Mouse (Mus musculus) liver, embryonic 14.5 days (tissue): ENCODE data around the gene Iqca. TPM values are rescaled to one million over a fixed set of nuclear protein-coding genes. Genes with fewer than 3 reads are reported as not detected.

Source experiments
- ATAC-seq: fragments of 200-750 bp; cut with Nextera tagmentation; 2 replicates; pipeline ENCODE4 v1.8.0; 2017; ENCODE audit warnings: moderate number of reproducible peaks, mild to moderate bottlenecking, moderate library complexity; ENCODE audit not compliant: insufficient read depth
- DNase-seq, 3 experiments: peaks; one replicate each; pipeline ENCODE4 v3.0.0-alpha.2; 2012 to 2013; ENCODE audit warnings: low read depth in 3 of 3, low spot score in 3 of 3
- H3K27ac ChIP-seq: fragments of 300-500 bp; sonication (generic); 2 replicates; pipeline ENCODE4 v1.5.1; 2014; ENCODE audit warnings: moderate library complexity, mild to moderate bottlenecking, control low read depth, inconsistent platforms
- H3K27me3 ChIP-seq: fragments of 300-500 bp; sonication (generic); 2 replicates; pipeline ENCODE4 v1.6.1; 2014; ENCODE audit warnings: mild to moderate bottlenecking, low read length, moderate library complexity; ENCODE audit not compliant: control insufficient read depth, insufficient read depth
- H3K36me3 ChIP-seq: fragments of 300-500 bp; sonication (generic); replicated peaks from 2 replicates; pipeline ENCODE4 v1.6.1; 2014; ENCODE audit warnings: low read depth; ENCODE audit not compliant: control insufficient read depth, insufficient read depth
- H3K4me1 ChIP-seq, 2 experiments: fragments of 200-500 bp in 1 of 2; fragments of 300-500 bp in 1 of 2; sonication (generic) in 1 of 2; replicated peaks; 2 replicates each; pipeline ENCODE4 v1.6.1; 2012 to 2014; ENCODE audit warnings: antibody characterized with exemption in 1 of 2, inconsistent platforms in 1 of 2, low read length in 1 of 2; ENCODE audit not compliant: control insufficient read depth in 2 of 2, insufficient read depth in 2 of 2
- H3K4me2 ChIP-seq: fragments of 300-500 bp; sonication (generic); 2 replicates; pipeline ENCODE4 v1.6.1; 2014; ENCODE audit warnings: low read depth, mild to moderate bottlenecking, control low read depth, moderate library complexity
- H3K4me3 ChIP-seq, 2 experiments: fragments of 200-500 bp in 1 of 2; fragments of 300-500 bp in 1 of 2; sonication (generic) in 1 of 2; 2 replicates each; pipeline ENCODE4 v1.5.1; 2012 to 2014; ENCODE audit warnings: low read depth in 2 of 2, low read length in 2 of 2, mild to moderate bottlenecking in 2 of 2, control low read depth in 1 of 2, inconsistent platforms in 1 of 2, moderate library complexity in 1 of 2; ENCODE audit not compliant: insufficient read depth in 1 of 2
- H3K9ac ChIP-seq: fragments of 300-500 bp; sonication (generic); replicated peaks from 2 replicates; pipeline ENCODE4 v1.6.1; 2014; ENCODE audit warnings: mild to moderate bottlenecking, control low read depth, moderate library complexity
- H3K9me3 ChIP-seq: fragments of 300-500 bp; sonication (generic); 2 replicates; pipeline ENCODE4 v1.6.1; 2016; ENCODE audit warnings: low read length, mixed read lengths; ENCODE audit not compliant: control insufficient read depth
- CTCF ChIP-seq: IDR thresholded peaks from 2 replicates; pipeline ENCODE4 v1.5.1; 2016; ENCODE audit warnings: antibody characterized with exemption, low read depth, control low read depth
- EP300 ChIP-seq: IDR thresholded peaks from 2 replicates; pipeline ENCODE4 v1.6.1; 2016; ENCODE audit warnings: antibody characterized with exemption, low read depth
- WGBS: fragments of 180-500 bp; shearing (Covaris S2); extraction: QIAGEN DNeasy Blood & Tissue Kit; methylation state at CpG from one replicate; pipeline ENCODE4 v1.1.7; 2014; ENCODE audit not compliant: insufficient replicate concordance; 5-methylcytosine and 5-hydroxymethylcytosine counted together
- polyA plus RNA-seq, 2 experiments: library from polyadenylated mRNA; depleted of rRNA in 1 of 2; stranded (reverse) in 1 of 2; unstranded in 1 of 2; fragments of >200 nt; fragmentation: Nextera tagmentation in 1 of 2; extraction: Ambion mirVana in 1 of 2; gene quantifications; 2 replicates each; pipeline versions ENCODE4 v1.2.1 to v1.2.3; 2012 to 2014

Iqca gene
- polyA plus RNA-seq, 2 experiments: 0.04 to 0.29 TPM

- no peaks in the 10 kb centered on the region for H3K36me3 ChIP-seq
- no peaks in the 10 kb centered on the region for H3K9me3 ChIP-seq
- DNase-seq: no peak
- no peaks in the 10 kb centered on the region; the same call in 1 of the 2 replicates for H3K27me3 ChIP-seq
- H3K4me2 ChIP-seq: no peak overlapping the region
- no peak overlapping the region for H3K4me3 ChIP-seq
- TF ChIP-seq EP300 (no peak), CTCF (no peak)
- no peak for ATAC-seq
- WGBS: 35% methylated on average over 20 of the region's 20 CpGs
- H3K27ac ChIP-seq: no peak overlapping the region
- H3K9ac ChIP-seq: no peak overlapping the region
- no peaks in the 10 kb centered on the region for H3K4me1 ChIP-seq
Measured at GRCm38 (mm10) chr1:90050046-90050739, 103.0 kb downstream of the Iqca start.

GRCm38 (mm10) chr1:90028305-90028704, 124.9 kb downstream of the Iqca start:
- Histone ChIP-seq H3K4me3 (no peak overlapping the region), H3K4me1 (no peaks in the 10 kb centered on the region), H3K36me3 (no peaks in the 10 kb centered on the region), H3K9ac (no peak overlapping the region), H3K9me3 (no peaks in the 10 kb centered on the region), H3K27ac (no peak overlapping the region), H3K4me2 (no peak overlapping the region), H3K27me3 (no peaks in the 10 kb centered on the region)
- TF ChIP-seq EP300 (no peak), CTCF (no peak)
- ATAC-seq (no peak), DNase-seq (no peak)
- WGBS: 53% methylated on average over 2 of the region's 2 CpGs

DNA sequence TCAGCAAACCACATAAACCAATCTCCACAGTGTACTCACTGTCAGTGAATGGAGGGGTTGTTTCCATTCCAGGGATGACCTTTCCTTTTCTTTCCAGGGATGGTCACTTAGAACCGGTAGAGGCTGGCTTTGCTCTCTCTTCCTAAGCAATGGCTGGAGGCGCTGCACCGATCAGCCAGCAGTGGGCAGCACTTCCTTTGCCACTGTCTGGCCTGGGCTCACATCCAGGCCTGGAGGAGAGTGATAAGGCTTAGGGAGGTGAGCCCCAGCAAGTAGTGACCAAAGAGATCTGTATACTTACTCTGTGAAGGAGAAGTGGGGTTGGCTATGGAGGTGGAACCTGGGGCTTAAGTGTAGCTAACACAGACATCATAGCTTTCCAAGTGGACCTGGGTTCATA, 126.3 kb downstream of the Iqca start:
- Histone ChIP-seq H3K4me2 (no peak overlapping the region), H3K36me3 (no peaks in the 10 kb centered on the region), H3K4me1 (no peaks in the 10 kb centered on the region), H3K9me3 (no peaks in the 10 kb centered on the region), H3K4me3 (no peak overlapping the region), H3K9ac (no peak overlapping the region), H3K27ac (no peak overlapping the region), H3K27me3 (no peaks in the 10 kb centered on the region)
- 21% methylated on average over 3 of the region's 3 CpGs for WGBS
- no peak for ATAC-seq
- peak in 1 of 3 experiments; percentile 3 for DNase-seq
- no peak for TF ChIP-seq EP300
- peak; percentile 69 for TF ChIP-seq CTCF

DNA sequence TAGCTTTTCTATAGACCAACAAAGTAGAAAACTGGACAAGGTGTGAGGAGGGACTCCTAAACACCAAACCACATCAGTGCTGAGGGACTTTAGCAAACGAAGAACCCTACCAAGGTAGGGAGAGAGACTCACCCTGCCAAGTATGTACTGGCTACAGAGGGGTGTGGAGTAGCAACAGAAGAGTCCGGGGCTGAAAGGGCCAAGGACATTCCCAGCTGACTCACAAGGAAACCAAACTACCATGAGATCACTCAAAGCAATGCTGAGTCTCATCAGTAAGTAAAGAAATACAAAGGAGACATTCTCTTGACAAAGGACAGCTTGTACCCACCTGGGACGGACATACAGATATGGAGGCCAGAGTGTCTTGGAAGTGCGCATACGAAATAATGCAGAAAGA, 132.9 kb downstream of the Iqca start:
- DNase-seq: no peak
- Histone ChIP-seq H3K4me2 (no peak overlapping the region), H3K9ac (no peak overlapping the region), H3K9me3 (no peaks in the 10 kb centered on the region), H3K36me3 (no peaks in the 10 kb centered on the region), H3K4me3 (no peak overlapping the region), H3K27me3 (no peaks in the 10 kb centered on the region), H3K4me1 (no peaks in the 10 kb centered on the region), H3K27ac (no peak overlapping the region)
- WGBS: 61% methylated on average over 5 of the region's 5 CpGs
- TF ChIP-seq EP300: no peak
- no peak for TF ChIP-seq CTCF
- no peak for ATAC-seq

- no peaks in the 10 kb centered on the region for H3K4me1 ChIP-seq
- H3K9me3 ChIP-seq: no peaks in the 10 kb centered on the region
- H3K27ac ChIP-seq: no peak overlapping the region
- no peak overlapping the region for H3K4me2 ChIP-seq
- TF ChIP-seq EP300: no peak
- no peak for TF ChIP-seq CTCF
- DNase-seq (no peak), ATAC-seq (no peak)
- H3K4me3 ChIP-seq: no peak overlapping the region
- H3K9ac ChIP-seq: no peak overlapping the region
- WGBS: 44% methylated on average over 6 of the region's 6 CpGs
- no peaks in the 10 kb centered on the region for H3K36me3 ChIP-seq
- H3K27me3 ChIP-seq: no peaks in the 10 kb centered on the region
Measured at GRCm38 (mm10) chr1:90018071-90018470, 135.1 kb downstream of the Iqca start.
